Mouse (Mus musculus) CH12.LX (cell line): ENCODE data around the gene Prkag3. TPM values are rescaled to one million over a fixed set of nuclear protein-coding genes. Genes with fewer than 3 reads are reported as not detected.

Experiments used
- DNase-seq: peaks from one replicate; pipeline ENCODE4 v3.0.0-alpha.2; 2013; ENCODE audit errors: extremely low read depth
- H3K27ac ChIP-seq: 2 replicates; pipeline ENCODE4 v1.5.1; 2012; ENCODE audit warnings: low read depth, mild to moderate bottlenecking, control low read depth, moderate library complexity; ENCODE audit not compliant: insufficient read depth
- H3K27me3 ChIP-seq: replicated peaks from 2 replicates; pipeline ENCODE3; 2012; ENCODE audit warnings: inconsistent platforms
- H3K36me3 ChIP-seq, 2 experiments: replicated peaks in 1 of 2; 2 replicates each; pipeline versions ENCODE3 to v1.6.1; 2012; ENCODE audit warnings: inconsistent platforms in 1 of 2, low read length in 1 of 2, mild to moderate bottlenecking in 1 of 2, mixed read lengths in 1 of 2, moderate library complexity in 1 of 2; ENCODE audit not compliant: control insufficient read depth in 1 of 2, insufficient read depth in 1 of 2
- H3K4me1 ChIP-seq, 2 experiments: 2 replicates each; pipeline ENCODE4 v1.6.1; 2012; ENCODE audit warnings: inconsistent platforms in 1 of 2, moderate library complexity in 1 of 2; ENCODE audit not compliant: insufficient read depth in 2 of 2, control insufficient read depth in 1 of 2
- H3K4me2 ChIP-seq: 2 replicates; pipeline ENCODE4 v1.6.1; 2012; ENCODE audit warnings: low read depth, mild to moderate bottlenecking, control low read depth; ENCODE audit not compliant: poor library complexity, insufficient read depth, severe bottlenecking
- H3K4me3 ChIP-seq, 3 experiments: fragments of 150-350 bp in 1 of 3; sonication (generic) in 1 of 3; replicated peaks in 1 of 3; 2 replicates each; pipeline versions ENCODE3 to v1.5.1; 2011 to 2012; ENCODE audit warnings: low read depth in 2 of 3, low read length in 2 of 3, mild to moderate bottlenecking in 2 of 3, moderate library complexity in 2 of 3, control low read depth in 1 of 3, improper control_type of control experiment in 1 of 3, inconsistent platforms in 1 of 3, mixed read lengths in 1 of 3; ENCODE audit not compliant: poor library complexity in 1 of 3
- H3K79me2 ChIP-seq: replicated peaks from 2 replicates; pipeline ENCODE4 v1.6.1; 2012; ENCODE audit warnings: mild to moderate bottlenecking, moderate library complexity; ENCODE audit not compliant: control insufficient read depth, poor library complexity, insufficient read depth, severe bottlenecking; ENCODE audit errors: extremely low read depth
- H3K9ac ChIP-seq: 2 replicates; pipeline ENCODE4 v1.6.1; 2012; ENCODE audit warnings: low read depth, mild to moderate bottlenecking, control low read depth, moderate library complexity; ENCODE audit not compliant: insufficient read depth
- H3K9me3 ChIP-seq: replicated peaks from 2 replicates; pipeline ENCODE3; 2012; ENCODE audit warnings: low read length, inconsistent platforms, mixed read lengths
- BHLHE40 ChIP-seq: IDR thresholded peaks from 2 replicates; pipeline ENCODE4 v1.6.1; 2011; ENCODE audit warnings: mild to moderate bottlenecking, low read depth, low read length, improper control_type of control experiment
- CHD1 ChIP-seq: IDR thresholded peaks from 2 replicates; pipeline ENCODE4 v1.6.1; 2012; ENCODE audit warnings: low read depth, low read length, improper control_type of control experiment, inconsistent platforms
- CHD2 ChIP-seq: IDR thresholded peaks from 2 replicates; pipeline ENCODE4 v1.6.1; 2011; ENCODE audit warnings: low read length, improper control_type of control experiment
- CTCF ChIP-seq, 2 experiments: IDR thresholded peaks in 1 of 2; conservative IDR thresholded peaks in 1 of 2; 2 replicates each; pipeline ENCODE4 v1.5.1; 2011 to 2012; ENCODE audit warnings: low read depth in 2 of 2, low read length in 2 of 2, improper control_type of control experiment in 1 of 2, inconsistent platforms in 1 of 2, mild to moderate bottlenecking in 1 of 2, moderate library complexity in 1 of 2
- E2F4 ChIP-seq: IDR thresholded peaks from 2 replicates; pipeline ENCODE4 v1.6.1; 2011; ENCODE audit warnings: low read depth, low read length, improper control_type of control experiment; ENCODE audit not compliant: insufficient replicate concordance
- ELF1 ChIP-seq: IDR thresholded peaks from 2 replicates; pipeline ENCODE4 v1.6.1; 2014; ENCODE audit warnings: low read depth, mild to moderate bottlenecking, inconsistent platforms, low read length, improper control_type of control experiment
- ETS1 ChIP-seq: conservative IDR thresholded peaks from 2 replicates; pipeline ENCODE4 v1.6.1; 2012; ENCODE audit warnings: low read depth, mild to moderate bottlenecking, inconsistent platforms, low read length, improper control_type of control experiment, moderate library complexity
- GABPA ChIP-seq: IDR thresholded peaks from 2 replicates; pipeline ENCODE4 v1.6.1; 2012; ENCODE audit warnings: low read depth, low read length, improper control_type of control experiment, inconsistent platforms; ENCODE audit not compliant: insufficient replicate concordance
- HCFC1 ChIP-seq: IDR thresholded peaks from 2 replicates; pipeline ENCODE4 v1.6.1; 2012; ENCODE audit warnings: low read depth, mild to moderate bottlenecking, inconsistent platforms, low read length, improper control_type of control experiment
- IRF4 ChIP-seq: IDR thresholded peaks from 2 replicates; pipeline ENCODE4 v1.6.1; 2014; ENCODE audit warnings: low read depth, mild to moderate bottlenecking, inconsistent platforms, low read length, improper control_type of control experiment
- JUN ChIP-seq: IDR thresholded peaks from 2 replicates; pipeline ENCODE4 v1.6.1; 2011; ENCODE audit warnings: low read depth, mild to moderate bottlenecking, low read length, improper control_type of control experiment, moderate library complexity; ENCODE audit not compliant: insufficient read depth
- JUND ChIP-seq: conservative IDR thresholded peaks from 2 replicates; pipeline ENCODE4 v1.6.1; 2011; ENCODE audit warnings: low read depth, low read length, improper control_type of control experiment
- KAT2A ChIP-seq: IDR thresholded peaks from 2 replicates; pipeline ENCODE4 v1.6.1; 2012; ENCODE audit warnings: low read length, improper control_type of control experiment, inconsistent platforms; ENCODE audit not compliant: insufficient replicate concordance
- MAFK ChIP-seq: IDR thresholded peaks from 2 replicates; pipeline ENCODE4 v1.6.1; 2011; ENCODE audit warnings: low read length, improper control_type of control experiment; ENCODE audit not compliant: insufficient replicate concordance
- MAX ChIP-seq: IDR thresholded peaks from 2 replicates; pipeline ENCODE4 v1.6.1; 2011; ENCODE audit warnings: low read length, improper control_type of control experiment
- MAZ ChIP-seq: IDR thresholded peaks from 2 replicates; pipeline ENCODE4 v1.6.1; 2012; ENCODE audit warnings: low read depth, mild to moderate bottlenecking, inconsistent platforms, low read length, improper control_type of control experiment, moderate library complexity
- MEF2A ChIP-seq: IDR thresholded peaks from 2 replicates; pipeline ENCODE4 v1.6.1; 2014; ENCODE audit warnings: low read depth, mild to moderate bottlenecking, inconsistent platforms, low read length, improper control_type of control experiment, borderline replicate concordance
- MXI1 ChIP-seq: IDR thresholded peaks from 2 replicates; pipeline ENCODE4 v1.6.1; 2011; ENCODE audit warnings: mild to moderate bottlenecking, low read depth, low read length, improper control_type of control experiment
- MYC ChIP-seq: IDR thresholded peaks from 2 replicates; pipeline ENCODE4 v1.6.1; 2011; ENCODE audit warnings: low read depth, mild to moderate bottlenecking, improper control_type of control experiment, low read length
- NELFE ChIP-seq: IDR thresholded peaks from 2 replicates; pipeline ENCODE4 v1.6.1; 2011; ENCODE audit warnings: low read depth, low read length, improper control_type of control experiment
- PAX5 ChIP-seq: IDR thresholded peaks from 2 replicates; pipeline ENCODE4 v1.6.1; 2012; ENCODE audit warnings: low read length, inconsistent platforms, mixed read lengths
- POLR2A ChIP-seq: IDR thresholded peaks from 2 replicates; pipeline ENCODE4 v1.6.1; 2011; ENCODE audit warnings: low read depth, mild to moderate bottlenecking, improper control_type of control experiment, low read length
- POLR2AphosphoS2 ChIP-seq: IDR thresholded peaks from 2 replicates; pipeline ENCODE4 v1.6.1; 2011; ENCODE audit warnings: low read depth, low read length, improper control_type of control experiment
- RAD21 ChIP-seq: IDR thresholded peaks from 2 replicates; pipeline ENCODE4 v1.6.1; 2011; ENCODE audit warnings: low read depth, mild to moderate bottlenecking, low read length, improper control_type of control experiment, moderate library complexity
- SIN3A ChIP-seq: IDR thresholded peaks from 2 replicates; pipeline ENCODE4 v1.6.1; 2012; ENCODE audit warnings: low read length, improper control_type of control experiment, inconsistent platforms
- SMC3 ChIP-seq: IDR thresholded peaks from 2 replicates; pipeline ENCODE4 v1.6.1; 2011; ENCODE audit warnings: low read depth, low read length, improper control_type of control experiment
- TCF12 ChIP-seq: IDR thresholded peaks from 2 replicates; pipeline ENCODE4 v1.6.1; 2014; ENCODE audit warnings: low read depth, mild to moderate bottlenecking, inconsistent platforms, low read length, improper control_type of control experiment
- UBTF ChIP-seq: IDR thresholded peaks from 2 replicates; pipeline ENCODE4 v1.6.1; 2012; ENCODE audit warnings: low read depth, mild to moderate bottlenecking, inconsistent platforms, low read length, improper control_type of control experiment, moderate library complexity
- USF1 ChIP-seq: IDR thresholded peaks from 2 replicates; pipeline ENCODE4 v1.6.1; 2014; ENCODE audit warnings: low read depth, mild to moderate bottlenecking, inconsistent platforms, low read length, improper control_type of control experiment
- USF2 ChIP-seq: conservative IDR thresholded peaks from 2 replicates; pipeline ENCODE4 v1.6.1; 2011; ENCODE audit warnings: low read depth, low read length, improper control_type of control experiment
- ZC3H11A ChIP-seq: IDR thresholded peaks from 2 replicates; pipeline ENCODE4 v1.6.1; 2012; ENCODE audit warnings: low read depth, mild to moderate bottlenecking, inconsistent platforms, low read length, improper control_type of control experiment
- ZKSCAN1 ChIP-seq: IDR thresholded peaks from 2 replicates; pipeline ENCODE4 v1.6.1; 2012; ENCODE audit warnings: low read depth, inconsistent platforms, low read length, improper control_type of control experiment, borderline replicate concordance
- ZMIZ1 ChIP-seq: IDR thresholded peaks from 2 replicates; pipeline ENCODE4 v1.6.1; 2012; ENCODE audit warnings: low read depth, mild to moderate bottlenecking, inconsistent platforms, low read length, improper control_type of control experiment
- ZNF384 ChIP-seq: IDR thresholded peaks from 2 replicates; pipeline ENCODE4 v1.6.1; 2012; ENCODE audit warnings: low read depth, low read length, improper control_type of control experiment, inconsistent platforms
- dilution Hi-C: fragments of 300-500 bp; cut with MboI; formaldehyde crosslinking; loops from 2 replicates; pipeline ENCODE4 v1.14.3; 2020; ENCODE audit warnings: low sequenced_read_pairs; ENCODE audit not compliant: extremely low pct_unique_long_range_greater_than_20kb, extremely low pct_ligation_motif_present
- in situ Hi-C: fragments of 300-500 bp; cut with MboI; formaldehyde crosslinking; loops from 3 replicates; pipeline ENCODE4 v1.14.3; 2019; ENCODE audit warnings: low sequenced_read_pairs, low pct_ligation_motif_present, low pct_unique_long_range_greater_than_20kb, mixed read lengths
- polyA plus RNA-seq: library from polyadenylated mRNA; unstranded; fragments of >175 nt; gene quantifications from 2 replicates; pipeline ENCODE4 v1.2.1, GENCODE M21; 2012; ENCODE audit warnings: low read depth; ENCODE audit not compliant: insufficient read length
- total RNA-seq, 2 experiments: library from RNA; depleted of rRNA; stranded (reverse); fragments of 300-350 nt in 1 of 2; fragments of >200 nt in 1 of 2; gene quantifications; 2 replicates each; pipeline ENCODE4 v1.2.3; 2012 to 2014

Gene Prkag3
- total RNA-seq (2012; rRNA removed) (0.08 and 0.13 TPM in 2 replicates), total RNA-seq (2014; rRNA removed) (0.09 TPM in 1 of 2 replicates, not detected in the other), polyA plus RNA-seq (0.12 TPM in 1 of 2 replicates, not detected in the other)

DNA sequence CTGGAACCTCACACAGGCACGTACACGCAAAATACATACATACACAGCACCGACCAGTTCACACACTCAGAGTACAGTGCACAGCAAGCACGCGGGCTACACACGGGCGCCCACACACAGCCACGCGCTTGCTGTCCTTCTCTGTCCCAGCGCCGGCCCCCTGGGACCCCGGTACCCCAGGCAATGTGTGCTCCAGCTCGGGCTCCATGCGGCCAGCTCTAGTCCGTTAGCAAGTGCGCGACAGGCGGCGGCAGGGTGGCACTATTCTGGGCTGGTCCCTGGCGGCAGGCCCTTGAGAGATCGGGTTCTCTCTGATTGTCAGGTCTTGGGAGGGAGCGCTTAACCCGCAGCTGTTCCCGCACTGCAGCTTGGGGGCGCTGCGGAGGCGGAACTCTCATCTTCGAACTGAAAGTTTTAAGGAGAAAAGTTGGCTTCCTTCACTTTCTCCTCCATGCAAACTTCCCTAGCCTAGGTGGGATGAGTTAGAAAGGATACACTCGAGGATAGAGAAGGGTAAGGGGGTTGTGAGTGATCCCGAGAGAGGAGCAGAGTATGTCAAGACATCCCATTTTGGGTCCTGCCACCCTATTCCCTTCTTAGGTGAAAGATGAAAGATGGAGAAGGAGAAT lies at the start of gene Prkag3:
Gene Prkag3, minus strand, starts transcription at position 579 of the 629 bp plus-strand sequence.
- H3K27ac ChIP-seq = no peak within 1 kb of the TSS
- DNase-seq = peak; percentile 50

GRCm38 (mm10) chr1:74797459-74797858 lies 48.4 kb upstream of the Prkag3 start:
- Histone ChIP-seq H3K79me2 (peaks cover 18% of the 10 kb centered on the region), H3K9ac (no peak overlapping the region), H3K36me3 (peaks cover 0 to 81% of the 10 kb centered on the region in 2 experiments), H3K27ac (peak overlapping the region; percentile 40; the same call in 1 of the 2 replicates), H3K4me3 (peak overlapping the region in 1 of 3 experiments; percentile 28), H3K9me3 (no peaks in the 10 kb centered on the region), H3K27me3 (no peaks in the 10 kb centered on the region), H3K4me2 (peak overlapping the region; percentile 72), H3K4me1 (peaks cover 36 to 66% of the 10 kb centered on the region in 2 experiments)
- dilution Hi-C loops (no loop called here), in situ Hi-C loops (no loop called here)
- DNase-seq = no peak
- TF ChIP-seq ZMIZ1 (0 out of 2 replicates have a peak, but pooled peaks have one; percentile 48), MAFK (no peak), ZKSCAN1 (no peak), UBTF (no peak), ZNF384 (no peak), IRF4 (peak; percentile 84), PAX5 (no peak), JUND (no peak), ELF1 (no peak), SIN3A (peak; percentile 76), MYC (no peak), BHLHE40 (peak; percentile 67), CTCF (conservative IDR thresholded peaks at IDR 0.05 in 1 of 2, IDR thresholded peaks at IDR 0.05 in 1 of 2; ENCODE audit: low read depth in 2 of 2, low read length in 2 of 2) (no peak), POLR2AphosphoS2 (no peak), E2F4 (no peak), HCFC1 (no peak), CHD2 (peak; percentile 50), JUN (no peak), MAZ (peak; percentile 97)

More for the DNA sequence above, at the start of gene Prkag3:
- dilution Hi-C loops (no loop called here), in situ Hi-C loops (no loop called here)
- Histone ChIP-seq H3K79me2 (no peaks in the 10 kb centered on the region), H3K27me3 (peaks cover 10% of the 10 kb centered on the region), H3K9ac (no peak within 1 kb of the TSS), H3K36me3 (no peaks in the 10 kb centered on the region), H3K4me3 (peak within 1 kb of the TSS in 2 of 3 experiments; percentile 21 to 39), H3K4me1 (peaks cover 15 to 23% of the 10 kb centered on the region in 2 experiments), H3K4me2 (peak within 1 kb of the TSS; percentile 30), H3K9me3 (no peaks in the 10 kb centered on the region)
- TF ChIP-seq USF1 = no peak
- 0 out of 2 replicates have a peak, but pooled peaks have one; percentile 45 for TF ChIP-seq ELF1
- no peak for TF ChIP-seq PAX5
- TF ChIP-seq NELFE = no peak
- no peak for TF ChIP-seq ZMIZ1
- no peak for TF ChIP-seq E2F4
- no peak for TF ChIP-seq MYC
- TF ChIP-seq CTCF (conservative IDR thresholded peaks at IDR 0.05 in 1 of 2, IDR thresholded peaks at IDR 0.05 in 1 of 2; ENCODE audit: low read depth in 2 of 2, low read length in 2 of 2) = peak in 1 of 2 experiments; percentile 82; a peak in 2 of 4 replicates
- no peak; the same call in 1 of the 2 replicates for TF ChIP-seq TCF12
- TF ChIP-seq CHD1 = no peak
- peak; percentile 47 for TF ChIP-seq SMC3
- no peak for TF ChIP-seq KAT2A
- no peak for TF ChIP-seq HCFC1
- no peak for TF ChIP-seq MXI1
- no peak for TF ChIP-seq POLR2AphosphoS2
- TF ChIP-seq ETS1 = no peak
- peak; percentile 16 for TF ChIP-seq RAD21
- no peak for TF ChIP-seq USF2
- TF ChIP-seq SIN3A = no peak
- no peak; the same call in 1 of the 2 replicates for TF ChIP-seq POLR2A
- TF ChIP-seq GABPA = no peak
- no peak for TF ChIP-seq ZNF384
- peak; percentile 91; the same call in 1 of the 2 replicates for TF ChIP-seq UBTF
- TF ChIP-seq ZC3H11A = no peak
- no peak for TF ChIP-seq CHD2
- no peak for TF ChIP-seq JUND
- TF ChIP-seq JUN = no peak
- TF ChIP-seq MEF2A = no peak
- TF ChIP-seq BHLHE40 = no peak
- TF ChIP-seq MAX = no peak
- TF ChIP-seq IRF4 = 0 out of 2 replicates have a peak, but pooled peaks have one; percentile 15
- no peak for TF ChIP-seq MAZ
- TF ChIP-seq, all 38 proteins: peak for 6
